Mouse (Mus musculus) G1E-ER4 (cell line): ENCODE measurements around the gene Hivep2. TPM values are rescaled to one million over a fixed set of nuclear protein-coding genes. Genes with fewer than 3 reads are reported as not detected.

Source experiments
- GATA1 ChIP-seq: IDR thresholded peaks from one replicate; pipeline ENCODE4 v1.8.0; 2012; ENCODE audit warnings: low read length, inconsistent platforms
- polyA plus RNA-seq: library from polyadenylated mRNA; stranded (reverse); fragments of >175 nt; gene quantifications from 2 replicates; pipeline ENCODE4 v1.2.3, GENCODE M21; 2012

Hivep2 gene
- polyA plus RNA-seq, 1 experiment, result not detected

DNA sequence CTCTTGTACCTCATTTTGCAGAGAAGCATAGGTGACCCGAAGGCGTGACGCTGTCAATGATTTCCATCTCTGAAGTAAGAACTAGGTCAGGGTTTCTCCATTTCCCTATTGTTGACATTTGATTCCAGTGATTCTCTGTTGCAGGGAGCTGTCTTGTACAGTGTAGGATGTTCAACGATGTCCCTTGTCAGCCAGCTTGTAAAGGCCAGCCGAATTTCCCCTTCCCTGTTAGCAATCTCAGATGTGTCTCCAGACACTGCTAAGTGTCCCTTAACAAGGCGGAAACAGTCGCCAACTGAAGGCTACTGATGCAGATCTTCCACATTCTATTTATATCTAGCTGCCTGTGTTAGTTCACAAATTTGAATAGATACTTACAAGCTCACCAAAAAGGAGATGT is 68.9 kb downstream of the Hivep2 start:
- no peak for TF ChIP-seq GATA1

DNA sequence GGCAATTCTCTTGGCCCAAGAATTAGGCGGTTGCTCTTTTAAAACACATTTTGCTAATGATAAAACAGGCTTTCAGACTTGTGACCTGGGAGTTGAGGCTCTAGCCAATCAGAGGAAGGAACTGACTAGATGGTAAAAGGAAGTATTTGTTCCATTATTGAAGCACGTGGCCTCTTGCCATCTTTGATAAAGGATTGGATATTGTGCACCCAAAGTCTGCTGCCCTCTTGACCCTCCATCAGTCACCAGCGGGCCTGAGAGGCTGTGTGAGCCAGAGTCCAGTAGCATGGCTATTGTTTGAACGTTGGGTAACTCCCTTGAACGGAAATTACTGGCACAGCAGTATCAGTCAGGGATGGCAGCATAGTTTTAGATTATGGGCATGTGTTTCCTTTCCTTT is 69.7 kb downstream of the Hivep2 start:
- TF ChIP-seq GATA1, result no peak

DNA sequence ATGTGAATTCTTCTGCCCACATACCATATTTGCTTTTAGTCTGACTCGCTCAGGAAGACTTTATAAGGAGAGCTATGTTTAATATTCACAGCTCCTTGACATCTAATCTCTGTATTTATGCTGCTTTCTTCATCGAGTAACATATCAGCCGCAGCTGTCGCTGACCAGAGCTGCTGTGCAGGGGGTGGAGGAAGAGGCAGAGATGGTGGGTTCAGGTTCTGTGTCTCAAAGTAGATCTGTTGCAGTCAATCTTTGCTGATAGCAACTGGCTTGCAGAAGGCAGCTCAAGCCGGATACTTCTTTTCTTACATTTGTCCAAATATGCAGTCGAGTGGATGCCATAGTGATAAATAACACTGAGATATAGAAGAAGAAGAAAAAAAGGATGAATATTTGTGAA is 70.6 kb downstream of the Hivep2 start:
- no peak for TF ChIP-seq GATA1

DNA sequence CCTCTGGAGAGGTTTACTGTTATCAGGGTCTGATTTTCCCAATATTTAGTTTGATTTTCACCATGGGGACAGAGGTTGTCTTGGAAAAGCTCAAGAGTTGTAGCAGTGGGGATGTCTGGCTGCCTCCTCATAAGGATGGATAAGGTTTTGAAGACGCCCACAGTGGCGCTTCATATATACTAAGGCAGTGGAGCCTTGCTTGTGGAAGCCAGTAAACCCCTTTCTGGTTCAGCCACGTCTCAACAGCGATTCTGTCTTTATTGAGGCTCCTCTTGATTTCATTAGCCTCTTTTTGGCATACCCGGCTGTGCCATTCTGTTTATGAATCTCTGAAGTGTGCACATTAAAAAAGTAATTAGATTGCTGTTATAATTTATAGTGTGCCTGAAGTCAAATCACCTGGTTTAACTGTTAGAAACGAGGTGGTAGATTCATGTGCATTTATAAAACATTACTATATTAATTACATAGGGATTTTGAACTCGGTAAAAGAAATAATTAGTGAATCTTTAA is 72.2 kb downstream of the Hivep2 start:
- TF ChIP-seq GATA1, result no peak

DNA sequence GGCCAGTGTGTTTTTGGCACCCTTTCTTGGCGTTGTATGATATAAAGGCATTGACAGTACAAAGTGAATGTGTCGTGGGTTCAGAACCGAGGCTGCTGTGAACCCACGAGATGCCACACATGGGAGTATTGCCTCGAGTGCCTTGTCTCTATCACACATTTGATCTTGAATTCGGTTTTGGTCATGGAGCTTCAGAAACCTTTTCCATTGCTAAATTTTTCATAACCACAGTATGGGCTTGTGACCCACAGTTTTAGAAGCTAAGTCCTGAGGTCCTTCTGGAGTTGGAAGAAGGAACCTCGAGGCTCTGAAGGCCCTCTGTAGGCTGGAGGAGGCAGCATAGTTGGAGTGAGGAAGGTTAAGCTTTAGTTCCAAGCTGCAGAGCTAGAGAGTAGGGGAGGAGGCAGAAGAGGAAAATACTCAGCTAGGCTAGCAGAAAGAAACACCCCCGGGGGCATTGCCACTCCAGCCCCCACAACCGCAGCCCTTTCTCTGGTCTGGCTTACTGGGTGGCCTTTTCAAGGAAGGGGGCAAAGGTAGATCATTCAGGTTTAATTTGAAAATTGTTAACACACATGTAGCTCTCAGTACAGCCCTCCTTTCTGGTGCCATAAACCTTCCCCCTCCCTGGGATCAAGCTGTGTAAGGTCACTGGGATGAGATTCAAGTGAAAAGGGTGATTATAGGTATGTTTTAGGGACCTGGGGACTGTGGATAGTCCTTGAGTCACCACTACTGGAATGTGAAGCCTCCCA is 75.0 kb downstream of the Hivep2 start:
- TF ChIP-seq GATA1, result no peak

DNA sequence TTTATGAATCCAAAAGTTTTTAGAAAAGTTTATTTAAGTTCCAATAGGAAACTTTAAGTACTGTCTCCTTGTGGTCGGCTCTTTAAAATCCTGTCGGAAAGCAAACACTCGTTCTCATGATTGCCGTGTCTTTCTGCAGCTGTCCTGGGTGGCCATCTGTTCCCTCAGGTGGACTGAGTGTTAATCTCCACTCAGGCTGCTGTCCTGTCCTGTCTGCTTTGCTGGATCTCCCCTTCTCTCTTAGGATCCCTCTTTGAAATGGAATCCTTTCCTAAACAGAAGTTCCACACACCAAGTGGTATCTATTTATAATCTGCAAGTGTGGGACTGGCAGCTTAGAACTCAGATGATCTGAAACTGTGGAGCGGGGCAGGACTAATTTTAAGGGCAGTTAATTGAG is 75.7 kb downstream of the Hivep2 start:
- TF ChIP-seq GATA1, result no peak

DNA sequence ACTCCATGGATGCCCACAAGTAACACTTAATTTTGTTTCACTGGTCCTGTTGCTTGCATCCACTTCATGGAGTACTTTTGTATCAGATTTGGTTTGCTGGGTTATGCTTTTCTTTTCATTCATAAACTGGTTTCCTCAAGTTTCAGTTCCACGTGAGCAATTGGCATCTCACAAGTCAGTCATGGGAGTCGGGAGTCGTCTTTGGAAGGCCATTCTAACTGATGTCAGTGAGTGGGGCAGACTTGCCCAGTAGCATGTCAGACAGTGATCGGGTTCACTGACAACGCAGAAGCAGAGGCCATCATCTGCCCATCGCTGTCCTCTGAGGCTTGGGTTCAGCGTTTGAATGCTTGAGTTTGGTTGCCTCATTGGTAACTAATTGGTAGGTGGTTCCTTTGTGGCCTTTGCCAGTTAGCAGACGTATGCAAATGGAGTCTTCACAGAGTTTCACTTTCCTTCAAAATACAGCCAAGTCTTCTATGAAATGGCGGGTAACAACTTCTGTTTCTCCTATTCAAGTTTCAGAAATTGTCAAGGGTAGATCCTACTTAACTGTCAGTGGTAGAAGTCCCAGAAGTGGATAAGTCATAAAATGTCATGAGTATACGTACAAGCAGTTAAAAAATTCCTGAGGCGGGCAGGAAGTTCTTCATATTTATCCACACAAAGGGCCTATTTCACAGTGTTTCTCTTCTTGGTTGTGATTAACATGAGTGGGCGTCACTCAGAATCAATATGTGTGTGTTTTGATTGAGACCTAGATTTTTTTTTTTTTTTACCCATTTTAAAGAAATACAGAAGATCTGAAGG is 76.9 kb downstream of the Hivep2 start:
- no peak for TF ChIP-seq GATA1

DNA sequence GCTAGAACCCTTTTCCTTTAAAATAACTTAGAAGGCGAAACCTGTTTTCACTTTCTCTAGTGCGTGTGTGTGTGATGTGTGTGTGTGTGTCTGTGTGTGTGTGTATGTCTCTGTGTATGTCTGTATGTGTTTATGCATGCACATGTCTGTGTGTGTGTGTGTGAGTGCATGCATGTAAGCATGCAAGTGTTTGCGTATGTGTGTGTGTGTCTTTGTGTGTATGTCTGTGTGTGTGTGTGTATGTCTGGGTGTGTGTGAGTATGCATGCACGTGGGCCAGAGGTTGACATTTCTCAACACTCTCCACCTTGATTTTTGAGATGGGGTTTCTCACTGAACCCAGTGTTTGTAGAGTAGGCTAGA is 77.5 kb downstream of the Hivep2 start:
- no peak for TF ChIP-seq GATA1

DNA sequence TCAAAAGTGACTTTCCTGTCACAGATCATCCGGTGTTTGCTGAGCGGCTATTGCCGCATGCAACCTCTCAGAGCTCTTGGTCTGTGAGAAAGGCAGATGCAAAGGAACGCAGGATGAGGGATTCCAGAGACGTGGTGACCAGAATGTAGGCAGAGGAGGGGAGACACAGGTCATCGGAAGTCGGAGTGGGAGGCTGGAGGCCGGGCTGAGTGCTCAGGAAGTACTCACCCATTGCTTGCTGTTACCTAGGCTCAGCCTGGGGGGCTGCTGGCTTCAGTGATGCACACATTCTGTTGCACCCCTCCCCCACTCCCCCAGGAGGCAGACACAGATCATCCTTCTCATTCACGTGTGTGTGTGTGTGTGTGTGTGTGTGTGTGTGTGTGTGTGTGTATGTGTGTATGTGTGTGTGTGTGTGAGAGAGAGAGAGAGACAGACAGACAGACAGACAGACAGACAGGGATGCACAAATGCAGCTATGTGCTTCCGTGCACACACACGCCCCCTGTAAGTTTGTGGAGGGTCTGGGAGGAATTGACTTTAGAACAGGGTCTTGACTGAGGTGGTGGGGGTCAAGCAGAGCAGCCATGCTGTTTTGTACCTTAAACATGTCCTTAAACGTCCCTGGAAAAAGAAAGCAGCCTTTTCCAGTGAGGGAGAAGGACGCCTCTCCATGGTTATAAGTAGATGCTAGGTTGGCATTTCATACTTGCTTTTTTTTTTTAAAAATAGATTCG is 78.3 kb downstream of the Hivep2 start:
- TF ChIP-seq GATA1, result no peak

DNA sequence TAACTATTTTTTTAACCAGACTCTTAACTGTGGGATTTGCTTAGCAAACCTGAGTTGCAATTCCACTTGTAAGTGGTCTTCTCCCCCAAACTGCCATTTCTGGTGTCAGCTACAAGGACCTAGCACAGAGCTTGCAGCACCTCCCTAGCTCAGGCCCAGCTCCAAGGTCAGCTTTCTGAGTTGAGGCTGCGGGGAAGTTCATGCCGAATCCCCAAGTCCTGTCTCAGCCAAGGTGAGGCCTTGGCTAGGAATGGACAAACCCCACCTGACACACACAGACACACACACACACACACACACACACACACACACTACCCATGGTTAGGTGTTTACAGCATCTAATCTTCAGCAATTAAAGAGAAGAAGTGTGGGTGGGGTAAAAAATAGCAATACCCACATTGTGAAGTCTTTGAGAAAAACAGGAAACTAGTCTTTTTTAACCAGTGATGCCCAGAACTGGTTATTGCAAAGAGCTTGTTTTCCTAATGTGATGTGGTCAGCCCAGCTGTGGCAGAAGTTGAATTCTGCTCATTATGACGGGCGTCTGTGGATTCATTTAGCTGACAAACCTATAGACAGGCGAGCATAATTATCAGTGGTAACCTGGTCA is 79.0 kb downstream of the Hivep2 start:
- no peak for TF ChIP-seq GATA1

DNA sequence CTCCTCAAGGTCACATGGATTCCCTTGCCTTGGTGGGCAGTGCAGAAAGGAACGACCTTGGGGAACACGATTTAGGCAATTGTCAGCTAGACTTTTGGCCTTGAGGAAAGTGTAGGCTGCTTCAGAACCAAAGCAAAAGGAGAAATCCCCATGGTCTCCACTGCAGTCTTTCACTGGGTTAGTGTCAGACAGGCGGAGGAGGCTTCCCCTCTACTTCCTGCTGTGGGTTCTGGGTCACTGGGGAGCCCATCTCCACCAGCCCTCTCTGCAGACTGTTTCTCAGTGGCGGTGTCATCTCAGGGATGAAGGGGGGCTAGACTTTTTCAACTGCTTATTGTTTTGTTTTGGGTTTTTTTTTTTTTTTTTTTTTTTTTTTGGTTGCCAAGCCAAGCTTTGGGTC is 79.9 kb downstream of the Hivep2 start:
- no peak for TF ChIP-seq GATA1

DNA sequence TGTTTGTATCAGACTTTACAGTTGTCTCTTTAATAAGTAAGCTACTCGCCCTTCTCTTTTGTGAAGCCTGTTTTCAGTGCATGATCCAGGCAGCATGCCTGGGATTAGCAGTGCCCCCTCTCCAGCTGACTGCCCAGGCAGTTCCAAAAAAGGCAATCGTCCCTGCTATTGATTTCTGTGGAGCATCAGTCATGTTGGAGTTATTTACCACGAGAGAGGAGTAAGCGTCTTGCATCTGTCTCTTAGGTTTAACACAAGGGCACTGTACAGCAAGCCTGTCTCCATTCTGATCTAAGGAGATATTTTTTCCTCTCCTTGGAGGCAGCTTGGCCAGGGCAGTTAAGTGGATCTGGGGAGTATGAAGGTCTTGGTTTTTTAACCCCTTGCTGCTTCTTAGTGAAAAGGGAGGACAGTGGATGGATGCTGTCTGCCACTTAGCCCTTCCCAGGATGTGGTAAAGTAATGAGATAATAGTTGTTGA is 80.3 kb downstream of the Hivep2 start:
- no peak for TF ChIP-seq GATA1

DNA sequence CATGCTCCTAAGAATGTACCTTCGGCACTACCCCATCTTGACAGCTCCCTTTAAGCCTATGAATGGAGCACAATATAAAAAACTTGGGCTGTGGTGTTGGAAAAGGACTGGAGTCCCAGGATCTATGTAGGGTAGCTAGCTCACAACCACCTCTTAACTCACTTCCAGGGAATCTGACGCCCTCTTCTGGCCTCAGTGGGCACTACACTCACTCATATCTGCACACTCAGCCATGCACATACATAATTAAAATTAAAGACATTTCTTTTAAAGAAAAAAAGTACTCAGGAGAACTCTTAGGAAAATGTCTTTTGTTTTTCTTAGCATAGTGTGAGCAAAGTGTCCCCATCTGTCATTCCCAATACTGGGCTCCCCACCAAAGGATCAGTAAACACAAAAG is 81.1 kb downstream of the Hivep2 start:
- TF ChIP-seq GATA1, result no peak

DNA sequence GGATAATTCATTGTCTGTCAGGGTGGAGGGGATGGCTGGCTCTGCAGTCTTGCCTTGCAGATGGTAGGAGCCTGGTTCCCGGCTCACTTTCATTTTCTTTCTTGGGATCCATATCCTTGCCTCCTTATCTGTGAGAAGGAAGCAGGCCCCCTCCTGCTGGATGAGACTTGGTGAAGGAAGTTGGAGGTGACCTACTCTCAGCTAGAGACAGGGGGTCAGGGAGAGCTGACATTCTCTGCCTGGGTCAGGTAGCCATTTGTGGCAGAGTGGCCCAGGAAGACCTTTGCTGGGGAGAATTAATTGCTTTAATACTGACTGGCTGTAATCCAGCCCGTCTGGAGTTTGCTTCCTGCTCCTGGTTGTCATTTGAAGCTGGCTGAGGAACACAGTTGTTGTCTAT is 81.8 kb downstream of the Hivep2 start:
- TF ChIP-seq GATA1, result no peak

DNA sequence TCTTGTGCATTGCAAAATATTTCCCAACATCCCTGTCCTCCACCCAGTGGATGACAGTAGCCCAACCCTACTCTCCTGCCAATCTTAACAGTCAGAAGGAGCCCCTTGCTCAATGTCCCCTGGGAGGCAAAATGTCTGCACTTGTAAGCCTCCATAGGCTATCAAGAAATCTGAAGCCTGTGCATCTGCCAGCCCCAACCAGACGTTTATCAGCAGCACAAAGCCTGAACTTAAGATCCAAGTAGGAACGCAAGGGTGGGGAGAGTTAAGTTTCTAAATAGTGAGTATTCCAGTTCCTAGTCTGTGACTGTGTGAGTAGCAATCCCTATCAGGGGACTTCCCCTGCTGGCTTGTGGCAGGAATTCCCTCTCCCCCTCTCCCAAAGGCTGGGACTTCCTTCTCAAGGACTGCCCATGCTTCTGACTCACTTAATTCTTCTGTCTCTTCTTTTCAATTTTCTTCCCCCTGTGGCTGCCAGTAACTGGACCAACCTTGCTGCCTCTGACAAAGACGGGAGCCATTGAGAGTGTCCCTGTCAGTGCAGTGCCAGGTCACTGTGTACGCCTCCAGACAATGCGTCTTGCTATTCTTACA is 82.5 kb downstream of the Hivep2 start:
- no peak for TF ChIP-seq GATA1
